Mouse (Mus musculus): ENCODE data around the gene Flnb. TPM values are rescaled to one million over a fixed set of nuclear protein-coding genes. Genes with fewer than 3 reads are reported as not detected.

Flnb gene
- polyA plus RNA-seq, 1 experiment = 4.2 TPM

- Histone ChIP-seq H3K4me3 (replicated peaks) (no peak overlapping the region), H3K9me3 (no peaks in the 10 kb centered on the region), H3K27me3 (replicated peaks) (no peaks in the 10 kb centered on the region), H3K4me1 (peaks cover 1% of the 10 kb centered on the region), H3K36me3 (replicated peaks; ENCODE audit: low read length) (peaks cover 13% of the 10 kb centered on the region)
- TF ChIP-seq GATA1 (IDR thresholded peaks at IDR 0.05; ENCODE audit: borderline replicate concordance, low read length) = no peak
- TF ChIP-seq FLI1 (IDR thresholded peaks at IDR 0.05; ENCODE audit: low read length) = no peak
Observed at GRCm38 (mm10) chr14:7907058-7907457, 89.3 kb downstream of the Flnb start.

GRCm38 (mm10) chr14:7909472-7909871, 91.7 kb downstream of the Flnb start:
- Histone ChIP-seq H3K9me3 (no peaks in the 10 kb centered on the region), H3K4me3 (replicated peaks) (no peak overlapping the region), H3K36me3 (replicated peaks; ENCODE audit: low read length) (peaks cover 10% of the 10 kb centered on the region), H3K27me3 (replicated peaks) (no peaks in the 10 kb centered on the region), H3K4me1 (peaks cover 25% of the 10 kb centered on the region)
- TF ChIP-seq FLI1 (IDR thresholded peaks at IDR 0.05; ENCODE audit: low read length) = no peak
- TF ChIP-seq GATA1 (IDR thresholded peaks at IDR 0.05; ENCODE audit: borderline replicate concordance, low read length) = no peak

- peaks cover 40% of the 10 kb centered on the region for H3K4me1 ChIP-seq
Observed at GRCm38 (mm10) chr14:7913842-7914241, 96.1 kb downstream of the Flnb start.

GRCm38 (mm10) chr14:7914461-7914860, 96.7 kb downstream of the Flnb start:
- H3K4me1 ChIP-seq = peaks cover 46% of the 10 kb centered on the region
- H3K9me3 ChIP-seq = no peaks in the 10 kb centered on the region
- no peak for TF ChIP-seq FLI1 (IDR thresholded peaks at IDR 0.05; ENCODE audit: low read length)
- TF ChIP-seq GATA1 (IDR thresholded peaks at IDR 0.05; ENCODE audit: borderline replicate concordance, low read length) = no peak
- no peak overlapping the region for H3K4me3 ChIP-seq (replicated peaks)
- H3K27me3 ChIP-seq (replicated peaks) = no peaks in the 10 kb centered on the region
- peaks cover 13% of the 10 kb centered on the region for H3K36me3 ChIP-seq (replicated peaks; ENCODE audit: low read length)

More at GRCm38 (mm10) chr14:7913842-7914241, 96.1 kb downstream of the Flnb start:
- Histone ChIP-seq H3K4me3 (replicated peaks) (no peak overlapping the region), H3K9me3 (no peaks in the 10 kb centered on the region), H3K27me3 (replicated peaks) (no peaks in the 10 kb centered on the region), H3K36me3 (replicated peaks; ENCODE audit: low read length) (peaks cover 13% of the 10 kb centered on the region)
- no peak for TF ChIP-seq FLI1 (IDR thresholded peaks at IDR 0.05; ENCODE audit: low read length)
- no peak for TF ChIP-seq GATA1 (IDR thresholded peaks at IDR 0.05; ENCODE audit: borderline replicate concordance, low read length)

- Histone ChIP-seq H3K27me3 (replicated peaks) (no peaks in the 10 kb centered on the region), H3K9me3 (no peaks in the 10 kb centered on the region), H3K4me3 (replicated peaks) (peak overlapping the region; percentile 36), H3K4me1 (peaks cover 43% of the 10 kb centered on the region), H3K36me3 (replicated peaks; ENCODE audit: low read length) (peaks cover 15% of the 10 kb centered on the region)
- no peak for TF ChIP-seq GATA1 (IDR thresholded peaks at IDR 0.05; ENCODE audit: borderline replicate concordance, low read length)
- TF ChIP-seq FLI1 (IDR thresholded peaks at IDR 0.05; ENCODE audit: low read length) = no peak
Observed at GRCm38 (mm10) chr14:7918150-7918991, 100.6 kb downstream of the Flnb start.

- H3K27me3 ChIP-seq (replicated peaks) = no peaks in the 10 kb centered on the region
- H3K4me3 ChIP-seq (replicated peaks) = no peak overlapping the region
- H3K9me3 ChIP-seq = peaks cover 4% of the 10 kb centered on the region
- peaks cover 19% of the 10 kb centered on the region for H3K36me3 ChIP-seq (replicated peaks; ENCODE audit: low read length)
- H3K4me1 ChIP-seq = peaks cover 43% of the 10 kb centered on the region
- TF ChIP-seq FLI1 (IDR thresholded peaks at IDR 0.05; ENCODE audit: low read length) (no peak), GATA1 (IDR thresholded peaks at IDR 0.05; ENCODE audit: borderline replicate concordance, low read length) (no peak)
Observed at GRCm38 (mm10) chr14:7919309-7919708, 101.6 kb downstream of the Flnb start.

GRCm38 (mm10) chr14:7919921-7920320, 102.2 kb downstream of the Flnb start:
- Histone ChIP-seq H3K4me1 (peaks cover 41% of the 10 kb centered on the region), H3K27me3 (replicated peaks) (no peaks in the 10 kb centered on the region), H3K4me3 (replicated peaks) (no peak overlapping the region), H3K9me3 (peaks cover 5% of the 10 kb centered on the region), H3K36me3 (replicated peaks; ENCODE audit: low read length) (peaks cover 20% of the 10 kb centered on the region)
- TF ChIP-seq FLI1 (IDR thresholded peaks at IDR 0.05; ENCODE audit: low read length) = no peak
- TF ChIP-seq GATA1 (IDR thresholded peaks at IDR 0.05; ENCODE audit: borderline replicate concordance, low read length) = no peak

- Histone ChIP-seq H3K9me3 (peaks cover 5% of the 10 kb centered on the region), H3K27me3 (replicated peaks) (no peaks in the 10 kb centered on the region), H3K4me3 (replicated peaks) (no peak overlapping the region), H3K36me3 (replicated peaks; ENCODE audit: low read length) (peaks cover 18% of the 10 kb centered on the region), H3K4me1 (peaks cover 36% of the 10 kb centered on the region)
- TF ChIP-seq GATA1 (IDR thresholded peaks at IDR 0.05; ENCODE audit: borderline replicate concordance, low read length) = no peak
- no peak for TF ChIP-seq FLI1 (IDR thresholded peaks at IDR 0.05; ENCODE audit: low read length)
Observed at GRCm38 (mm10) chr14:7921459-7921858, 103.7 kb downstream of the Flnb start.

- peaks cover 22% of the 10 kb centered on the region for H3K36me3 ChIP-seq (replicated peaks; ENCODE audit: low read length)
Observed at GRCm38 (mm10) chr14:7923635-7924034, 105.9 kb downstream of the Flnb start.

GRCm38 (mm10) chr14:7928362-7928761, 110.6 kb downstream of the Flnb start:
- Histone ChIP-seq H3K36me3 (replicated peaks; ENCODE audit: low read length) (peaks cover 28% of the 10 kb centered on the region), H3K9me3 (peaks cover 5% of the 10 kb centered on the region), H3K4me3 (replicated peaks) (no peak overlapping the region), H3K27me3 (replicated peaks) (no peaks in the 10 kb centered on the region), H3K4me1 (peaks cover 43% of the 10 kb centered on the region)
- TF ChIP-seq GATA1 (IDR thresholded peaks at IDR 0.05; ENCODE audit: borderline replicate concordance, low read length) (no peak), FLI1 (IDR thresholded peaks at IDR 0.05; ENCODE audit: low read length) (no peak)

More at GRCm38 (mm10) chr14:7923635-7924034, 105.9 kb downstream of the Flnb start:
- Histone ChIP-seq H3K9me3 (peaks cover 5% of the 10 kb centered on the region), H3K4me1 (peaks cover 30% of the 10 kb centered on the region), H3K4me3 (replicated peaks) (no peak overlapping the region), H3K27me3 (replicated peaks) (no peaks in the 10 kb centered on the region)
- no peak for TF ChIP-seq FLI1 (IDR thresholded peaks at IDR 0.05; ENCODE audit: low read length)
- no peak for TF ChIP-seq GATA1 (IDR thresholded peaks at IDR 0.05; ENCODE audit: borderline replicate concordance, low read length)

All from megakaryocyte, embryonic 14.5 days (primary cell).